Mouse (Mus musculus) cerebellum, adult 18-20 months (tissue): ENCODE data around the gene Dad1.
A peak's percentile ranks its signal among the peaks of the same experiment; 100 is the strongest.

Experiments
- DNase-seq, 2 experiments: peaks; one replicate each; pipeline ENCODE4 v3.0.0; 2021

Dad1 gene

GRCm38 (mm10) chr14:54204311-54204710 lies 49.6 kb downstream of the Dad1 start:
- no peak for DNase-seq

- no peak for DNase-seq
Measured at GRCm38 (mm10) chr14:54203776-54204175, 50.1 kb downstream of the Dad1 start.

GRCm38 (mm10) chr14:54203207-54203606 lies 50.7 kb downstream of the Dad1 start:
- DNase-seq = no peak

GRCm38 (mm10) chr14:54200363-54200762 lies 53.5 kb downstream of the Dad1 start:
- DNase-seq = no peak

GRCm38 (mm10) chr14:54199662-54200061 lies 54.2 kb downstream of the Dad1 start:
- no peak for DNase-seq

- no peak for DNase-seq
Measured at GRCm38 (mm10) chr14:54197740-54198139, 56.2 kb downstream of the Dad1 start.

GRCm38 (mm10) chr14:54195838-54196423 lies 58.0 kb downstream of the Dad1 start:
- no peak for DNase-seq

- no peak for DNase-seq
Measured at GRCm38 (mm10) chr14:54193354-54194133, 60.4 kb downstream of the Dad1 start.

GRCm38 (mm10) chr14:54192462-54192847 lies 61.4 kb downstream of the Dad1 start:
- DNase-seq = peak; percentile 12 to 18

- DNase-seq = peak; percentile 16 to 19
Measured at GRCm38 (mm10) chr14:54191594-54192461, 62.1 kb downstream of the Dad1 start.

GRCm38 (mm10) chr14:54191026-54191390 lies 62.9 kb downstream of the Dad1 start:
- no peak for DNase-seq

GRCm38 (mm10) chr14:54190305-54191025 lies 63.4 kb downstream of the Dad1 start:
- DNase-seq = no peak

GRCm38 (mm10) chr14:54189255-54189654 lies 64.6 kb downstream of the Dad1 start:
- DNase-seq = no peak

- DNase-seq = no peak
Measured at GRCm38 (mm10) chr14:54187211-54187610, 66.7 kb downstream of the Dad1 start.
